Mouse (Mus musculus) liver, postnatal 0 days (tissue): ENCODE measurements around the gene Lrriq4. TPM values are rescaled to one million over a fixed set of nuclear protein-coding genes. Genes with fewer than 3 reads are reported as not detected.

Source experiments
- ATAC-seq: fragments of 200-750 bp; cut with Nextera tagmentation; 2 replicates; pipeline ENCODE4 v1.8.0; 2017; ENCODE audit warnings: mild to moderate bottlenecking, moderate library complexity
- DNase-seq: peaks from one replicate; pipeline ENCODE4 v3.0.0-alpha.2; 2016
- H3K27ac ChIP-seq: fragments of 300-500 bp; sonication (generic); 2 replicates; pipeline ENCODE4 v1.5.1; 2014; ENCODE audit warnings: antibody characterized with exemption, moderate library complexity, mild to moderate bottlenecking, low read depth
- H3K27me3 ChIP-seq: fragments of 300-500 bp; sonication (generic); 2 replicates; pipeline ENCODE4 v1.6.1; 2014; ENCODE audit warnings: low read length, control low read depth, mixed read lengths; ENCODE audit not compliant: insufficient read depth
- H3K36me3 ChIP-seq: fragments of 300-500 bp; sonication (generic); replicated peaks from 2 replicates; pipeline ENCODE4 v1.6.1; 2014; ENCODE audit warnings: mild to moderate bottlenecking, control low read depth, low read length, moderate library complexity, mixed read lengths; ENCODE audit not compliant: insufficient read depth
- H3K4me1 ChIP-seq: fragments of 300-500 bp; sonication (generic); 2 replicates; pipeline ENCODE4 v1.6.1; 2014; ENCODE audit warnings: antibody characterized with exemption, mild to moderate bottlenecking, control low read depth; ENCODE audit not compliant: insufficient read depth
- H3K4me2 ChIP-seq: fragments of 300-500 bp; sonication (generic); 2 replicates; pipeline ENCODE4 v1.6.1; 2014; ENCODE audit warnings: low read depth, mild to moderate bottlenecking, low read length, moderate library complexity, mixed read lengths
- H3K4me3 ChIP-seq: fragments of 300-500 bp; sonication (generic); 2 replicates; pipeline ENCODE4 v1.5.1; 2014; ENCODE audit warnings: low read depth, low read length
- H3K9ac ChIP-seq: fragments of 300-500 bp; sonication (generic); replicated peaks from 2 replicates; pipeline ENCODE4 v1.6.1; 2014; ENCODE audit warnings: mild to moderate bottlenecking, moderate library complexity
- H3K9me3 ChIP-seq: fragments of 300-500 bp; sonication (generic); 2 replicates; pipeline ENCODE4 v1.6.1; 2016; ENCODE audit warnings: mild to moderate bottlenecking, control low read depth, low read length, mixed read lengths
- CTCF ChIP-seq: sonication (generic); IDR thresholded peaks from 2 replicates; pipeline ENCODE4 v1.5.1; 2016; ENCODE audit warnings: antibody characterized with exemption, low read depth
- EP300 ChIP-seq: IDR thresholded peaks from 2 replicates; pipeline ENCODE4 v1.6.1; 2016; ENCODE audit warnings: antibody characterized with exemption, low read depth, mild to moderate bottlenecking
- WGBS: fragments of 180-500 bp; shearing (Covaris S2); extraction: QIAGEN DNeasy Blood & Tissue Kit; methylation state at CpG from one replicate; pipeline ENCODE4 v1.1.7; 2014; ENCODE audit not compliant: insufficient replicate concordance; 5-methylcytosine and 5-hydroxymethylcytosine counted together
- polyA plus RNA-seq: library from polyadenylated mRNA; unstranded; fragments of >200 nt; fragmentation: Nextera tagmentation; extraction: Ambion mirVana; gene quantifications from 2 replicates; pipeline ENCODE4 v1.2.1, GENCODE M21; 2015

Lrriq4 gene
- polyA plus RNA-seq, 1 experiment from 2014 or later: not detected

DNA sequence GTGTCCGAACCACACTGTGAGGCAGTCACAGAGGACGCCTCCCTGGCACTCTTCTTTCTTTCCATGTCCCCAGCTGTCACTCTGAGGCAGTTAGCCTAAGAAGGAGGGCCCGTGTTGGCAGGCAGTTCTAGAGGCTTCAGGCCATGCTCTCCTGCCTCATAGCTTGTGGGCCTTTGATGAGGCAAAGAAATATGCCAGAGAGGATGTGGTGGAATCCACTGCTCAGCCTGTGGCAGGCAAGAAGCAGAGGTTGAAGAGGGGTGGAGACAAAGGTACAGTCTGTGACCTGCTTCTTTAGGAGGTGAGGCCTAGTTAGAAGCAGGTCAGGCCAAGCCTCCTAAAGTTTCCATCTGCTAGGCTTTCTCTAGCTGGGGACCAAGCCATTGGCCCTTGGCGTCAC lies 33.4 kb upstream of the Lrriq4 start:
- Histone ChIP-seq H3K9me3 (no peaks in the 10 kb centered on the region), H3K27ac (no peak overlapping the region), H3K36me3 (peaks cover 71% of the 10 kb centered on the region), H3K4me1 (no peaks in the 10 kb centered on the region; the same call in 1 of the 2 replicates), H3K4me3 (no peak overlapping the region), H3K4me2 (no peak overlapping the region), H3K27me3 (no peaks in the 10 kb centered on the region), H3K9ac (no peak overlapping the region)
- DNase-seq (no peak), ATAC-seq (no peak)
- TF ChIP-seq EP300 (no peak), CTCF (no peak)
- 84% methylated on average over 4 of the region's 4 CpGs for WGBS

DNA sequence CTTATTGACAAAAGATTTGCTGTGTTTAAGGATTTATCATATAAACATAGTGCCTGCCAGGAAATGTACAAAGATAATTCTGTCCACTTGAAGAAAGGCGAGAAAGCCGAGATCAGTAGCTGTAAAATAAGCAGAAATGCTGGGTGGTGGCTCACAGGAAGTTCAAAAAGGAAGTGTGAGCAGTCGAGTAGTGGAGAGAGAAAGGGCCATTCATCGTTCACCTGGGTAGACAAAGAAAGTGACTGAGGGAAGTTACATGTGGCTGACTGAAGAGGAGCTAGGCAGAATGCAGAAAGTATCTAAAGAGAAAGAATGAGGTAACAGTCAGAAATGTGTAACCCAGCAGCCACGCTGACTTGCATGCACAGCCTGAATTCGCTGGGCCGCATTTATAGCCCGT lies 24.2 kb upstream of the Lrriq4 start:
- Histone ChIP-seq H3K4me2 (no peak overlapping the region), H3K36me3 (peaks cover 36% of the 10 kb centered on the region), H3K9ac (no peak overlapping the region), H3K9me3 (no peaks in the 10 kb centered on the region), H3K4me3 (no peak overlapping the region), H3K27ac (no peak overlapping the region), H3K27me3 (no peaks in the 10 kb centered on the region), H3K4me1 (no peaks in the 10 kb centered on the region)
- DNase-seq (no peak), ATAC-seq (no peak)
- WGBS: 59% methylated on average over 8 of the region's 8 CpGs
- TF ChIP-seq CTCF (no peak), EP300 (no peak)

GRCm38 (mm10) chr3:30633681-30634080 lies 10.6 kb upstream of the Lrriq4 start:
- no peak overlapping the region for H3K4me2 ChIP-seq
- no peaks in the 10 kb centered on the region for H3K9me3 ChIP-seq
- H3K4me1 ChIP-seq: no peaks in the 10 kb centered on the region
- DNase-seq (no peak), ATAC-seq (no peak)
- no peak overlapping the region for H3K27ac ChIP-seq
- TF ChIP-seq EP300: no peak
- peak; percentile 13; the same call in 1 of the 2 replicates for TF ChIP-seq CTCF
- no peaks in the 10 kb centered on the region for H3K27me3 ChIP-seq
- H3K4me3 ChIP-seq: no peak overlapping the region
- H3K9ac ChIP-seq: no peak overlapping the region
- no peaks in the 10 kb centered on the region for H3K36me3 ChIP-seq
- 56% methylated on average over 3 of the region's 3 CpGs for WGBS

DNA sequence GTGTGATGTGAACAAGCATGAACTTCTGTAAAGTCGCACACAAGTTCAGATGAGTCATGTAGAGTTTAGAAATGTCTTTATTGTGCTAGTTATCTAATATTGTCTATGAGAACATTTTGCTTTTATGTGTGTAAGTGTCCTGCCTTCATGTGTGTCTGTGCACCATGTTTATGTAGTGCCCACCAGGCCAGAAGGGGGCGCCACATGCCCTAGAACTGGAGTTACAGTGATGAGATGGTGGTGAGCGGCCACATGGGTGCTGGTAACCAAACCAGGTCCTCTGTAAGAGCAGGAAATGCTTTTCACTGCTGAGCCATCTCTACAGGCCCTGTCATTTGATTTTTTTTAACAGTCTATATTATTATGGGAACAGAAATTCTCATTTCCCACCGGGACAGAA lies 8.7 kb upstream of the Lrriq4 start:
- ATAC-seq: no peak
- H3K4me2 ChIP-seq: no peak overlapping the region
- 81% methylated on average over 4 of the region's 4 CpGs for WGBS
- H3K27ac ChIP-seq: no peak overlapping the region
- H3K9ac ChIP-seq: no peak overlapping the region
- H3K36me3 ChIP-seq: no peaks in the 10 kb centered on the region
- no peaks in the 10 kb centered on the region for H3K27me3 ChIP-seq
- no peaks in the 10 kb centered on the region for H3K9me3 ChIP-seq
- H3K4me1 ChIP-seq: no peaks in the 10 kb centered on the region
- H3K4me3 ChIP-seq: no peak overlapping the region
- peak; percentile 35 for TF ChIP-seq CTCF
- no peak for TF ChIP-seq EP300
- DNase-seq: no peak

- ATAC-seq (no peak), DNase-seq (no peak)
- no peak for TF ChIP-seq CTCF
- H3K9ac ChIP-seq: no peak overlapping the region
- H3K4me3 ChIP-seq: no peak overlapping the region
- H3K27ac ChIP-seq: no peak overlapping the region
- H3K9me3 ChIP-seq: no peaks in the 10 kb centered on the region
- no peaks in the 10 kb centered on the region for H3K36me3 ChIP-seq
- H3K4me1 ChIP-seq: peaks cover 7% of the 10 kb centered on the region; the same call in 1 of the 2 replicates
- H3K4me2 ChIP-seq: no peak overlapping the region
- WGBS: 49% methylated on average over 8 of the region's 8 CpGs
- H3K27me3 ChIP-seq: peaks cover 24% of the 10 kb centered on the region; the same call in 1 of the 2 replicates
Observed at GRCm38 (mm10) chr3:30646761-30647160, 2.5 kb downstream of the Lrriq4 start.

GRCm38 (mm10) chr3:30647440-30648090 lies 3.3 kb downstream of the Lrriq4 start, which contains the start of gene Lrrc34:
Lrrc34 (minus strand) TSS chr3:30647869.
- Histone ChIP-seq H3K4me1 (peaks cover 7% of the 10 kb centered on the region; the same call in 1 of the 2 replicates), H3K27ac (no peak within 1 kb of the TSS), H3K36me3 (no peaks in the 10 kb centered on the region), H3K9me3 (no peaks in the 10 kb centered on the region), H3K9ac (no peak within 1 kb of the TSS), H3K4me2 (peak within 1 kb of the TSS; percentile 53), H3K4me3 (peak within 1 kb of the TSS; percentile 3; the same call in 1 of the 2 replicates), H3K27me3 (peaks cover 27% of the 10 kb centered on the region; the same call in 1 of the 2 replicates)
- DNase-seq (peak; percentile 60), ATAC-seq (peak; percentile 68)
- TF ChIP-seq CTCF: no peak
- TF ChIP-seq EP300: no peak
- 2% methylated on average over 25 of the region's 25 CpGs for WGBS
